Mouse (Mus musculus): ENCODE data around the gene Lypd5. TPM values are rescaled to one million over a fixed set of nuclear protein-coding genes. Genes with fewer than 3 reads are reported as not detected.

Lypd5 gene
- polyA plus RNA-seq, 1 experiment from 2014 or later = not detected

DNA sequence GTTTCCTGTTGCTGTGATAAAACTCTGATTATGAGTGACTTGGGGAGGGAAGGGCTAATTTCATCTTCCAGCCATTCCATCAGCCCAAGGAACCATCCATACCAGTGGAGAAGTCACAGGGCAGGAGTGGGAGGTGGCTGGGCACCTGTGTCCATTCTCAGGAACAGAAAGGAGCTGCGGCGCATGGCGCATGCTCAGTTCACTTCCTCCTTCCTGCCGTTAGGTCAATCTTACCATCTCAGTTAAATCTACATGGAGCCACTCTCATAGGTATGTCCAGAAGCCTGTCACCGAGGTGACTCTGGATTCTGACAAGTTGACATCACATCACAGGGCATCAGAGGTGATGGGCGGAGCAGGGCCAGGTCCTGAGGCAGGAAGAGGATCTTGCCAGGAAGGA, 6.7 kb downstream of the Lypd5 start:
- no peaks in the 10 kb centered on the region for H3K9me3 ChIP-seq (ENCODE audit: control insufficient read depth, low read length)
- 87% methylated on average over 6 of the region's 6 CpGs for WGBS
- H3K27me3 ChIP-seq (ENCODE audit: control insufficient read depth, insufficient read depth, low read length) = no peaks in the 10 kb centered on the region
- no peak overlapping the region for H3K4me2 ChIP-seq (ENCODE audit: low read depth, low read length, severe bottlenecking)
- no peak overlapping the region for H3K4me3 ChIP-seq (ENCODE audit: low read depth, low read length)
- H3K9ac ChIP-seq (ENCODE audit: low read length) = no peak overlapping the region
- DNase-seq (ENCODE audit: low spot score) = no peak
- no peaks in the 10 kb centered on the region for H3K36me3 ChIP-seq (ENCODE audit: control insufficient read depth, insufficient read depth, low read length)
- ATAC-seq (replicated peaks; ENCODE audit: low FRiP score) = no peak
- no peak overlapping the region for H3K27ac ChIP-seq (ENCODE audit: low read depth, low read length)
- no peaks in the 10 kb centered on the region for H3K4me1 ChIP-seq (replicated peaks; ENCODE audit: control insufficient read depth, insufficient read depth, low read length)

DNA sequence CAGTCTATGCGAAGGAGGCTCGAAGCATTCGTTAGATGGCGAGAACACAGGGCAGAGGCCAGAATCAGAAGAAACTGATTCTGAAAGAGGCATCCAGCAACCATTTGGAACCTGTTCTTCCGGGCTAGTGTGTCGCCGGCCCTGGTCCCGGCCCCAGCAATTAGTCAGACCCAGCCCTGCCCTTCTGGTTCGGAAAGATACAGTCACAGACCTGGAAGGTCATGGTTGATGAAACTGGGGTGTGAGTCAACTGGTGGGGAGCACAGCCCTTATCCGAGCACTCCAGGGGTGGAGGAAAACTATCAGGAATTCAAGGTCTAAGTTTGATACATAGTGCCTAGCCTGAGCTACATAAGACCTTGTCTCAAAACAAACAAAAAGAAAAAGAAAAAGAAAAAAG, 7.1 kb downstream of the Lypd5 start:
- DNase-seq (ENCODE audit: low spot score) = no peak

DNA sequence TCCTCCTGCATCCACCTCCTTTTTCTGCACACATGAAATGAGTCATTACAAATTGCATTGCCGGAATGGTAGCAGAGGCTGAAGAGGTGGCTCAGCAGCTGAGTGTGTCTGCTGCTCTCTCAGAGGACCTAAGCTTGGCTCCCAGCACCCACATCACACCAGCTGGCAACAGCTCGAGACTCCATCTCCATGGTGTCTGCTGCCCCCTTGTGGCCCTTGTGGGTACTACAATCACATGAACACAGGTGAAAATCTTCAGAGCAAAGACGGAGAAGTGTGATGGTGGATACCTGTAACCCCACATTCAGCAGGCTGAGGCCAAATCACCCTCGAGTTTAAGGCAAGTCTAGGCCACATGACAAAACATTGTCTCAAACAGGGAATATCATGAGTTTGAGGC, 8.9 kb downstream of the Lypd5 start:
- no peak overlapping the region for H3K9ac ChIP-seq (ENCODE audit: low read length)
- 49% methylated on average over 4 of the region's 4 CpGs for WGBS
- DNase-seq (ENCODE audit: low spot score) (no peak), ATAC-seq (replicated peaks; ENCODE audit: low FRiP score) (no peak)
- H3K9me3 ChIP-seq (ENCODE audit: control insufficient read depth, low read length) = no peaks in the 10 kb centered on the region
- no peaks in the 10 kb centered on the region for H3K4me1 ChIP-seq (replicated peaks; ENCODE audit: control insufficient read depth, insufficient read depth, low read length)
- no peaks in the 10 kb centered on the region for H3K36me3 ChIP-seq (ENCODE audit: control insufficient read depth, insufficient read depth, low read length)
- H3K4me3 ChIP-seq (ENCODE audit: low read depth, low read length) = no peak overlapping the region
- H3K27me3 ChIP-seq (ENCODE audit: control insufficient read depth, insufficient read depth, low read length) = no peaks in the 10 kb centered on the region; the same call in 1 of the 2 replicates
- H3K27ac ChIP-seq (ENCODE audit: low read depth, low read length) = no peak overlapping the region
- H3K4me2 ChIP-seq (ENCODE audit: low read depth, low read length, severe bottlenecking) = no peak overlapping the region

More for the DNA sequence above, 7.1 kb downstream of the Lypd5 start:
- 84% methylated on average over 10 of the region's 10 CpGs for WGBS
- Histone ChIP-seq H3K4me3 (ENCODE audit: low read depth, low read length) (no peak overlapping the region), H3K9ac (ENCODE audit: low read length) (no peak overlapping the region), H3K27me3 (ENCODE audit: control insufficient read depth, insufficient read depth, low read length) (no peaks in the 10 kb centered on the region), H3K4me1 (replicated peaks; ENCODE audit: control insufficient read depth, insufficient read depth, low read length) (no peaks in the 10 kb centered on the region), H3K9me3 (ENCODE audit: control insufficient read depth, low read length) (no peaks in the 10 kb centered on the region), H3K27ac (ENCODE audit: low read depth, low read length) (no peak overlapping the region), H3K4me2 (ENCODE audit: low read depth, low read length, severe bottlenecking) (no peak overlapping the region), H3K36me3 (ENCODE audit: control insufficient read depth, insufficient read depth, low read length) (no peaks in the 10 kb centered on the region)
- no peak for ATAC-seq (replicated peaks; ENCODE audit: low FRiP score)

- DNase-seq (ENCODE audit: low spot score) = peak; percentile 71
- no peaks in the 10 kb centered on the region for H3K36me3 ChIP-seq (ENCODE audit: control insufficient read depth, insufficient read depth, low read length)
- no peak overlapping the region for H3K27ac ChIP-seq (ENCODE audit: low read depth, low read length)
These were observed 10.3 kb downstream of the Lypd5 start for GRCm38 (mm10) chr7:24359269-24359668.

DNA sequence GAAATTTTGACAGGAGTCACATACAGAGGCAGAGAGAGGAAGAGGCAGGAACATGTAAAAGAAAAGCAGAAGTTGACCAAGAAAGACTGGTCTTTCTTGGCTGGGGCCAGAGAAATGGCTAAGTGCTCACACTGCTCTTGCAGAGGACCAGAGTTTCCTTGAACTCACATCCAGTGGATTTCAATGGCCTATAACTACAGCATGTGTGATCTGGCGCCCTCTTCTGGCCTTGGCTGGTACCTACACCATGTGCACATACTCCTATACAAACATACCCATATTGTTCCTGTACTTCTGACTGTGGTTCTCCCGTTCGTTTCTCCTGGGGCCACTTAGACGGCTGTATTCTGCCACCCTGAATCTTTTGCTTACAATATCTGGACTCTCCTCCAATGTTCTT, 12.0 kb downstream of the Lypd5 start:
- Histone ChIP-seq H3K4me1 (replicated peaks; ENCODE audit: control insufficient read depth, insufficient read depth, low read length) (no peaks in the 10 kb centered on the region), H3K9me3 (ENCODE audit: control insufficient read depth, low read length) (no peaks in the 10 kb centered on the region), H3K27me3 (ENCODE audit: control insufficient read depth, insufficient read depth, low read length) (no peaks in the 10 kb centered on the region; the same call in 1 of the 2 replicates), H3K4me3 (ENCODE audit: low read depth, low read length) (no peak overlapping the region), H3K27ac (ENCODE audit: low read depth, low read length) (no peak overlapping the region), H3K36me3 (ENCODE audit: control insufficient read depth, insufficient read depth, low read length) (no peaks in the 10 kb centered on the region), H3K9ac (ENCODE audit: low read length) (no peak overlapping the region), H3K4me2 (ENCODE audit: low read depth, low read length, severe bottlenecking) (no peak overlapping the region)
- 62% methylated on average over 4 of the region's 4 CpGs for WGBS
- ATAC-seq (replicated peaks; ENCODE audit: low FRiP score) = no peak
- no peak for DNase-seq (ENCODE audit: low spot score)

More at GRCm38 (mm10) chr7:24359269-24359668, 10.3 kb downstream of the Lypd5 start:
- 28% methylated on average over 9 of the region's 9 CpGs for WGBS
- H3K27me3 ChIP-seq (ENCODE audit: control insufficient read depth, insufficient read depth, low read length) = no peaks in the 10 kb centered on the region; the same call in 1 of the 2 replicates
- no peak overlapping the region for H3K4me3 ChIP-seq (ENCODE audit: low read depth, low read length)
- no peak overlapping the region for H3K9ac ChIP-seq (ENCODE audit: low read length)
- H3K4me2 ChIP-seq (ENCODE audit: low read depth, low read length, severe bottlenecking) = no peak overlapping the region
- H3K9me3 ChIP-seq (ENCODE audit: control insufficient read depth, low read length) = no peaks in the 10 kb centered on the region
- ATAC-seq (replicated peaks; ENCODE audit: low FRiP score) = no peak
- no peaks in the 10 kb centered on the region for H3K4me1 ChIP-seq (replicated peaks; ENCODE audit: control insufficient read depth, insufficient read depth, low read length)

DNA sequence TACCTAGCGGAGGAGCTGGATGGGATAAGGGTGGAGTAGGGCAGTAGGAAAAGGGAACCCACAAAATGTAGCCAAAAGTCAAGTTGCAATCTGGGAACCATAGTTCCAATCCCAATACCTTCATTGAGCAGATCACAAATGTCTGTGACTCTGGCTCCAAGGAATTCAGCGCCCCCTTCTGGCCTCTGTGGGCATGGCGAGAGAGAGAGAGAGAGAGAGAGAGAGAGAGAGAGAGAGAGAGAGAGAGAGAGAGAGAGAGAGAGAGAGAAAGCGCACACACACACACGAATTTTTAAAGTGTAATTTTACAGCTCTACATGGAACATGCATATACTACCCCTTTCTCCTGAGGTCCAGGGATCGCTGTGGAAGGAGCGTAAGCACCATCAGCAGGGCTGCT, 14.2 kb downstream of the Lypd5 start:
- ATAC-seq (replicated peaks; ENCODE audit: low FRiP score) (no peak), DNase-seq (ENCODE audit: low spot score) (peak; percentile 77)
- Histone ChIP-seq H3K36me3 (ENCODE audit: control insufficient read depth, insufficient read depth, low read length) (no peaks in the 10 kb centered on the region), H3K4me1 (replicated peaks; ENCODE audit: control insufficient read depth, insufficient read depth, low read length) (no peaks in the 10 kb centered on the region), H3K27ac (ENCODE audit: low read depth, low read length) (no peak overlapping the region), H3K4me3 (ENCODE audit: low read depth, low read length) (no peak overlapping the region), H3K27me3 (ENCODE audit: control insufficient read depth, insufficient read depth, low read length) (no peaks in the 10 kb centered on the region; the same call in 1 of the 2 replicates), H3K9ac (ENCODE audit: low read length) (no peak overlapping the region), H3K9me3 (ENCODE audit: control insufficient read depth, low read length) (no peaks in the 10 kb centered on the region), H3K4me2 (ENCODE audit: low read depth, low read length, severe bottlenecking) (no peak overlapping the region)
- 25% methylated on average over 6 of the region's 7 CpGs for WGBS

GRCm38 (mm10) chr7:24364827-24365226, 15.8 kb downstream of the Lypd5 start:
- Histone ChIP-seq H3K9ac (ENCODE audit: low read length) (no peak overlapping the region), H3K9me3 (ENCODE audit: control insufficient read depth, low read length) (no peaks in the 10 kb centered on the region), H3K4me2 (ENCODE audit: low read depth, low read length, severe bottlenecking) (no peak overlapping the region), H3K4me3 (ENCODE audit: low read depth, low read length) (no peak overlapping the region), H3K27ac (ENCODE audit: low read depth, low read length) (no peak overlapping the region), H3K36me3 (ENCODE audit: control insufficient read depth, insufficient read depth, low read length) (no peaks in the 10 kb centered on the region), H3K4me1 (replicated peaks; ENCODE audit: control insufficient read depth, insufficient read depth, low read length) (no peaks in the 10 kb centered on the region), H3K27me3 (ENCODE audit: control insufficient read depth, insufficient read depth, low read length) (no peaks in the 10 kb centered on the region; the same call in 1 of the 2 replicates)
- 24% methylated on average over 10 of the region's 10 CpGs for WGBS
- ATAC-seq (replicated peaks; ENCODE audit: low FRiP score) = peak; percentile 69
- DNase-seq (ENCODE audit: low spot score) = peak; percentile 92

- no peak overlapping the region for H3K9ac ChIP-seq (ENCODE audit: low read length)
- no peak overlapping the region for H3K27ac ChIP-seq (ENCODE audit: low read depth, low read length)
- no peak overlapping the region for H3K4me3 ChIP-seq (ENCODE audit: low read depth, low read length)
- ATAC-seq (replicated peaks; ENCODE audit: low FRiP score) (peak; percentile 31; the same call in 1 of the 2 replicates), DNase-seq (ENCODE audit: low spot score) (no peak)
- no peaks in the 10 kb centered on the region for H3K4me1 ChIP-seq (replicated peaks; ENCODE audit: control insufficient read depth, insufficient read depth, low read length)
- H3K27me3 ChIP-seq (ENCODE audit: control insufficient read depth, insufficient read depth, low read length) = no peaks in the 10 kb centered on the region; the same call in 1 of the 2 replicates
- whole genome bisulfite sequencing = 72% methylated on average over 5 of the region's 5 CpGs
- H3K9me3 ChIP-seq (ENCODE audit: control insufficient read depth, low read length) = no peaks in the 10 kb centered on the region
- no peaks in the 10 kb centered on the region for H3K36me3 ChIP-seq (ENCODE audit: control insufficient read depth, insufficient read depth, low read length)
- H3K4me2 ChIP-seq (ENCODE audit: low read depth, low read length, severe bottlenecking) = no peak overlapping the region
These were observed 16.4 kb downstream of the Lypd5 start for GRCm38 (mm10) chr7:24365258-24366014.
